Mouse (Mus musculus) lung, postnatal 0 days (tissue): ENCODE measurements at regions not wholly inside any gene's neighbourhood (a gene's known extent, or its start where the extent isn't known, plus 50 kb on each side); places are given as distances from the start of the nearest gene placed in this dataset.

Experiments used
- CTCF ChIP-seq: IDR thresholded peaks from 2 replicates; pipeline ENCODE4 v1.5.1; 2016; ENCODE audit warnings: antibody characterized with exemption, mild to moderate bottlenecking
- EP300 ChIP-seq: IDR thresholded peaks from 2 replicates; pipeline ENCODE4 v1.6.1; 2016; ENCODE audit warnings: antibody characterized with exemption, mild to moderate bottlenecking, control low read depth

- no peak for TF ChIP-seq EP300
- TF ChIP-seq CTCF, result no peak
Measured at GRCm38 (mm10) chr13:99720566-99720965, 180.3 kb downstream of the Cartpt start.
